Mouse (Mus musculus) liver, embryonic 14.5 days (tissue): ENCODE measurements around the gene Cox10. TPM values are rescaled to one million over a fixed set of nuclear protein-coding genes. Genes with fewer than 3 reads are reported as not detected.

Experiments used
- ATAC-seq: fragments of 200-750 bp; cut with Nextera tagmentation; 2 replicates; pipeline ENCODE4 v1.8.0; 2017; ENCODE audit warnings: moderate number of reproducible peaks, mild to moderate bottlenecking, moderate library complexity; ENCODE audit not compliant: insufficient read depth
- DNase-seq, 3 experiments: peaks; one replicate each; pipeline ENCODE4 v3.0.0-alpha.2; 2012 to 2013; ENCODE audit warnings: low read depth in 3 of 3, low spot score in 3 of 3
- H3K27ac ChIP-seq: fragments of 300-500 bp; sonication (generic); 2 replicates; pipeline ENCODE4 v1.5.1; 2014; ENCODE audit warnings: moderate library complexity, mild to moderate bottlenecking, control low read depth, inconsistent platforms
- H3K27me3 ChIP-seq: fragments of 300-500 bp; sonication (generic); 2 replicates; pipeline ENCODE4 v1.6.1; 2014; ENCODE audit warnings: mild to moderate bottlenecking, low read length, moderate library complexity; ENCODE audit not compliant: control insufficient read depth, insufficient read depth
- H3K36me3 ChIP-seq: fragments of 300-500 bp; sonication (generic); replicated peaks from 2 replicates; pipeline ENCODE4 v1.6.1; 2014; ENCODE audit warnings: low read depth; ENCODE audit not compliant: control insufficient read depth, insufficient read depth
- H3K4me1 ChIP-seq, 2 experiments: fragments of 200-500 bp in 1 of 2; fragments of 300-500 bp in 1 of 2; sonication (generic) in 1 of 2; replicated peaks; 2 replicates each; pipeline ENCODE4 v1.6.1; 2012 to 2014; ENCODE audit warnings: antibody characterized with exemption in 1 of 2, inconsistent platforms in 1 of 2, low read length in 1 of 2; ENCODE audit not compliant: control insufficient read depth in 2 of 2, insufficient read depth in 2 of 2
- H3K4me2 ChIP-seq: fragments of 300-500 bp; sonication (generic); 2 replicates; pipeline ENCODE4 v1.6.1; 2014; ENCODE audit warnings: low read depth, mild to moderate bottlenecking, control low read depth, moderate library complexity
- H3K4me3 ChIP-seq, 2 experiments: fragments of 200-500 bp in 1 of 2; fragments of 300-500 bp in 1 of 2; sonication (generic) in 1 of 2; 2 replicates each; pipeline ENCODE4 v1.5.1; 2012 to 2014; ENCODE audit warnings: low read depth in 2 of 2, low read length in 2 of 2, mild to moderate bottlenecking in 2 of 2, control low read depth in 1 of 2, inconsistent platforms in 1 of 2, moderate library complexity in 1 of 2; ENCODE audit not compliant: insufficient read depth in 1 of 2
- H3K9ac ChIP-seq: fragments of 300-500 bp; sonication (generic); replicated peaks from 2 replicates; pipeline ENCODE4 v1.6.1; 2014; ENCODE audit warnings: mild to moderate bottlenecking, control low read depth, moderate library complexity
- H3K9me3 ChIP-seq: fragments of 300-500 bp; sonication (generic); 2 replicates; pipeline ENCODE4 v1.6.1; 2016; ENCODE audit warnings: low read length, mixed read lengths; ENCODE audit not compliant: control insufficient read depth
- CTCF ChIP-seq: IDR thresholded peaks from 2 replicates; pipeline ENCODE4 v1.5.1; 2016; ENCODE audit warnings: antibody characterized with exemption, low read depth, control low read depth
- EP300 ChIP-seq: IDR thresholded peaks from 2 replicates; pipeline ENCODE4 v1.6.1; 2016; ENCODE audit warnings: antibody characterized with exemption, low read depth
- WGBS: fragments of 180-500 bp; shearing (Covaris S2); extraction: QIAGEN DNeasy Blood & Tissue Kit; methylation state at CpG from one replicate; pipeline ENCODE4 v1.1.7; 2014; ENCODE audit not compliant: insufficient replicate concordance; 5-methylcytosine and 5-hydroxymethylcytosine counted together
- polyA plus RNA-seq, 2 experiments: library from polyadenylated mRNA; depleted of rRNA in 1 of 2; stranded (reverse) in 1 of 2; unstranded in 1 of 2; fragments of >200 nt; fragmentation: Nextera tagmentation in 1 of 2; extraction: Ambion mirVana in 1 of 2; gene quantifications; 2 replicates each; pipeline versions ENCODE4 v1.2.1 to v1.2.3; 2012 to 2014

The Cox10 gene
- polyA plus RNA-seq, 2 experiments: 4.3 to 9.2 TPM

DNA sequence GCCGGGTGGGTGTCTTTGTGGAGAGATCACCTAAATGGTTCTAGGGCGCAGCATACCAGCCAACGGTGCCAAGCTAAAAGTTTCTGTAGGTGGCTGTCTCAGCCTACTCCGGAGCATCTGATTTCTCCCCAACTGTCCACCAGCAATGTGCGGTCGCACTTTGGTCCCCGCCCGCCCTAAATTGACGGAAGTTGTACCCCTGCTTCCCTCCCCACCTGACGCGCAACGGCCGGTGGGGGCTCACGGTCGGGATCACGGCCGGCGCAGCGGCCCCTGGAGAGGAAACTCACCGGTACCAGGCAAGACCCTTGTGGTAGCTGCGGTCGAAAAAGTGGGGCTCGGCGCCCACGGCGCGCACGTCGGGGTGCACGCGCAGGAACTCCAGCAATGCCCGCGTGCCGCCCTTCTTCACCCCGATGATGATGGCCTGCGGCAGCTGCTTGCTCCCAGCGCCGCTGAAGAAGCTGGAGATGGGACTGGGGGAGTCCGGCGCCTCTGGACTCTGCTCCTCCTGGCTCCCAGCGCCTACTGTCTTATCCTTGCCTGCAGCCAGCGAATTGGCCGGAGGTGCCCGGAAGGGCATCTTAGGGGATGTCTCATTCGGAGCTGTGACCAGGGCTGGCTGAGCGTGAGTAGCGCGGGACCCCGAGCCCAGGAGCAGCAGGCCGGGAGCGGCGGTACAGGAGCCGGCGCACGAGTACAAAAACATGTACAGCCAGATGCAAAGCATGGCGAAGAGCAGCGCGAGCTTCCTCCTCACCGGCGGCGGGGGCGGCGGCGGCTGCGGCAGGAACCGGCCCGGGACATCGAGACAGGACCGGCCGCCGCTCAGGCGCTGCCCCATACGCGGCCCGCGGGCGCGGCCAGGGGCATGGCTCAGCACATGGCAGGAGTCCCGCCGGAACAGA, 158.0 kb downstream of the Cox10 start:
- Histone ChIP-seq H3K27ac (no peak overlapping the region), H3K4me2 (peak overlapping the region; percentile 41), H3K4me3 (peak overlapping the region; percentile 50 to 61), H3K4me1 (no peaks in the 10 kb centered on the region; a peak in 2 of 4 replicates), H3K36me3 (no peaks in the 10 kb centered on the region), H3K9ac (peak overlapping the region; percentile 43), H3K27me3 (peaks cover 91% of the 10 kb centered on the region), H3K9me3 (no peaks in the 10 kb centered on the region)
- DNase-seq (no peak), ATAC-seq (no peak)
- TF ChIP-seq CTCF (no peak), EP300 (no peak)
- under 1% methylated on average over 80 of the region's 80 CpGs for WGBS

DNA sequence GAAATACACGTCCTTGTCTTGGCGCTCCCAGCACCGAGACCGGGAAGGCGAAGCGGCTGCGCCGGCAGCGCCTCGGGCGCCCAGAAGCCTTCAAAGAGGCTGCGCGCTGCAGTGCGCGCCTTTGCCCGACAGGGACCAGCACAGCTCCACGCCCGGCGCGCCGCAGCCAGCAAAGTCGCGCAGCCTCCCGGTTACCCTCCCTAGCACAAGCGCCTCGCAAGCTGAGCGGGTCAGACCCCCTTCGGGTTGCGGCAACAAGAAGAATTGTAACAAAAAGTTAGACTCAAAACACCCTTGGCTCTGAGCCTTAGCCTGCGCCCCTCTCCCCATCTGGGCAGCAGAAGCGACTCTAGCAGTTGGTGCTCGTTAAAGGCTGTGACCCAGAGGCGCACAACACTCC, 158.7 kb downstream of the Cox10 start:
- no peaks in the 10 kb centered on the region; a peak in 2 of 4 replicates for H3K4me1 ChIP-seq
- peak overlapping the region; percentile 43; the same call in 1 of the 2 replicates for H3K9ac ChIP-seq
- peaks cover 91% of the 10 kb centered on the region for H3K27me3 ChIP-seq
- ATAC-seq (no peak), DNase-seq (no peak)
- no peaks in the 10 kb centered on the region for H3K36me3 ChIP-seq
- H3K9me3 ChIP-seq: no peaks in the 10 kb centered on the region
- H3K4me2 ChIP-seq: peak overlapping the region; percentile 44
- H3K4me3 ChIP-seq: peak overlapping the region; percentile 50 to 61
- H3K27ac ChIP-seq: no peak overlapping the region
- WGBS: under 1% methylated on average over 33 of the region's 33 CpGs
- TF ChIP-seq CTCF (peak; percentile 68), EP300 (no peak)

DNA sequence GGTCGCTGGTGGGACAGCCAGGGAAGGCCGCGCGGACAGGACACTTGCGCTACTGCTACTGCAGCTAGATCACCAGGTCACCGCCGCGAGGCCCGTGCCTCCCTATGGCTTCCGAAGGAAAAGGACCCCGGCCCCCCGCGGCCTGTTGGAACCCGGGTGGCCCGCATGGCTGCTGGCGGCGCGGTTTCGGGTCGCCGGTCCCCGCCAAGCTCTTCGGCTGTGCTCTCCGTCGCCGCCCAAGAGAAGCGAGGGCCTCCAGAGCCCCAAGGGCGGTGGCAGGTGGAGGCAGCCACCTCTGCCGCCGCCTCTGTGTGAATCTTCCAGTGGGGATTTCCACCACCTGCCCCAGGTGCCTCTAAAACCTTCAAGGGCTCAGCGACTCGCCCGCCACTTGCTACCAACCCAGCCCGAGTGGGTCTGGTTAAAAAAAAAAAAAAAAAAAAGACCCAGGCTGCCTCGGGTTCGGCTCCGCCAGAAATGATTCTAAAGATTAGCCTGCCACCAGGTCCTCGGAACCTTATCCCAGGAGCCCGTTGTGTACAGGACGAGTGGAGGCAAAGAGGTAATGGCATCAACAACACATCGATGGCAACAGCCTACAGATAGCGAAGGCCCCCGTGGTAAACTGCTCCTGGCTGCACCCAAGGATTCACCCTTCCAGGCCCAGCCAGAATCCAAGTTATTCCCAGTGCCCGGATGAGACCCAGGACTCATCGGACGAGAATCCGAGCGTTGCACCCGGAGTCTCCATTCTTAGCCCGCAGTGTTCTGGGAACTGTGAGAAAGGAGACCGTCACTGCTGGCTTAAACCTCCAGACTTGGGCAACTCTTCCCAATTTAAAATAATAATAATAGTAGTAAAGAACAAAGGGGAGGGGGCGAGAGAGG, 159.8 kb downstream of the Cox10 start:
- 4% methylated on average over 52 of the region's 52 CpGs for WGBS
- no peaks in the 10 kb centered on the region for H3K9me3 ChIP-seq
- peak overlapping the region; percentile 44 for H3K4me2 ChIP-seq
- H3K36me3 ChIP-seq: no peaks in the 10 kb centered on the region
- H3K9ac ChIP-seq: peak overlapping the region; percentile 36; the same call in 1 of the 2 replicates
- H3K27me3 ChIP-seq: peaks cover 86% of the 10 kb centered on the region
- DNase-seq (no peak), ATAC-seq (no peak)
- peak overlapping the region; percentile 50 to 61 for H3K4me3 ChIP-seq
- TF ChIP-seq EP300 (no peak), CTCF (no peak)
- no peaks in the 10 kb centered on the region; a peak in 1 of 4 replicates for H3K4me1 ChIP-seq
- H3K27ac ChIP-seq: no peak overlapping the region

DNA sequence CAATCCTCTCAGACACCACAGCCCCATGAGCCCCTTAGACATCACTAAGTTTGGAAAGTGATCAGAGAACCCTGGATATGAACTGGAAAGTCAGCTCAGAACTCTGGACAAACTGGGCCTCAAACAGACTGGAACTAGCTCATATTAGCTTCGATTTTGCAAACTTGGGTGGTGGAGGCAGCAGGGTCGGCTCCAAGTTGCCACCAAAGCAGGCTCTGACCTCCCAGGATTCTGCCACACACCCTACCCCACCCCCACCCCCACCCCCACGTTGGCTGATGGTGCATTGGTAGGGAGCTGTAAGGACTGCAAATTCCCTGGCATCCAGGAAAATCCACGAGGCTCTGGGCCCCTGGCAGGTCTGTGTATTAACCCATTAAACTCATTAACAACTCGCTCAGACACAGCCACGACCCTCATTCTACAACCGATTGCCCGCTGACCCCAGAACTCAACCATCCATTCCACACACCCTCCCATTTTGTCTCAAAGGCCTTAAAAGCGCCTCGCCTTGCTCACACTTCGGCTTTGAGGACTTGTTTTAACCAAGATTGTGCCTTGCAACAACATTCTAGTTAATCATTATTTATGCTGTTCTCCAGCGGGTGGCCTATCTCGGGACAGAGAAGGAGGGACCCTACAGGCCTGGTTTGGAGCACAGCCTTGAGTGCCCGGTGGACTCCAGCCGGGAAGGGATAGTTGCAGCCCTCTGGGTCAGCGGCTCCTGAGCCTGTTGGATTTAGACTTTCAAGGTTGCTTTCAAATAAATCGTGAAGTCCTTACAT, 160.8 kb downstream of the Cox10 start:
- no peak overlapping the region for H3K9ac ChIP-seq
- peaks cover 76% of the 10 kb centered on the region for H3K27me3 ChIP-seq

More for the DNA sequence above, 160.8 kb downstream of the Cox10 start:
- 22% methylated on average over 17 of the region's 17 CpGs for WGBS
- Histone ChIP-seq H3K4me2 (peak overlapping the region; percentile 44), H3K9me3 (no peaks in the 10 kb centered on the region), H3K36me3 (no peaks in the 10 kb centered on the region), H3K27ac (no peak overlapping the region), H3K4me1 (peaks cover 0 to 7% of the 10 kb centered on the region in 2 experiments; a peak in 2 of 4 replicates), H3K4me3 (peak overlapping the region; percentile 44 to 50)
- TF ChIP-seq CTCF: no peak
- TF ChIP-seq EP300: no peak
- ATAC-seq (no peak), DNase-seq (no peak)
